Mouse (Mus musculus): ENCODE data around the gene Rfx7.
A peak's percentile ranks its signal among the peaks of the same experiment; 100 is the strongest.

Gene Rfx7

GRCm38 (mm10) chr9:72531996-72532380 is at the start of gene Rfx7:
Gene Rfx7, plus strand, starts transcription at chr9:72532240.
- peak; percentile 83 for DNase-seq (ENCODE audit: low read depth, low spot score)

GRCm38 (mm10) chr9:72488523-72488922 is 43.5 kb upstream of the Rfx7 start:
- DNase-seq (ENCODE audit: low read depth, low spot score) = no peak

- no peak for DNase-seq (ENCODE audit: low read depth, low spot score)
These were observed 42.9 kb upstream of the Rfx7 start for GRCm38 (mm10) chr9:72489131-72489530.

GRCm38 (mm10) chr9:72491559-72492193 is 40.4 kb upstream of the Rfx7 start:
- DNase-seq (ENCODE audit: low read depth, low spot score) = peak; percentile 95

- DNase-seq (ENCODE audit: low read depth, low spot score) = peak; percentile 28
These were observed 39.9 kb upstream of the Rfx7 start, which contains the start of gene Tex9 for GRCm38 (mm10) chr9:72492194-72492565. Gene Tex9, minus strand, starts transcription at chr9:72492212.

GRCm38 (mm10) chr9:72493465-72493864 is 38.6 kb upstream of the Rfx7 start:
- peak; percentile 39 for DNase-seq (ENCODE audit: low read depth, low spot score)

GRCm38 (mm10) chr9:72493984-72494685 is 37.9 kb upstream of the Rfx7 start:
- no peak for DNase-seq (ENCODE audit: low read depth, low spot score)

- DNase-seq (ENCODE audit: low read depth, low spot score) = no peak
These were observed 35.3 kb upstream of the Rfx7 start for GRCm38 (mm10) chr9:72496691-72497090.

- DNase-seq (ENCODE audit: low read depth, low spot score) = no peak
These were observed 34.9 kb upstream of the Rfx7 start for GRCm38 (mm10) chr9:72497171-72497570.

GRCm38 (mm10) chr9:72512229-72512981 is 19.6 kb upstream of the Rfx7 start:
- DNase-seq (ENCODE audit: low read depth, low spot score) = peak; percentile 28

GRCm38 (mm10) chr9:72515366-72515765 is 16.7 kb upstream of the Rfx7 start:
- DNase-seq (ENCODE audit: low read depth, low spot score) = no peak

- no peak for DNase-seq (ENCODE audit: low read depth, low spot score)
These were observed 12.8 kb upstream of the Rfx7 start for GRCm38 (mm10) chr9:72519246-72519645.

GRCm38 (mm10) chr9:72520849-72521248 is 11.2 kb upstream of the Rfx7 start:
- DNase-seq (ENCODE audit: low read depth, low spot score) = no peak

GRCm38 (mm10) chr9:72526091-72526490 is 5.9 kb upstream of the Rfx7 start:
- DNase-seq (ENCODE audit: low read depth, low spot score) = no peak

GRCm38 (mm10) chr9:72530237-72530636 is 1.8 kb upstream of the Rfx7 start:
- DNase-seq (ENCODE audit: low read depth, low spot score) = peak; percentile 96

GRCm38 (mm10) chr9:72530824-72531223 is 1.2 kb upstream of the Rfx7 start:
- DNase-seq (ENCODE audit: low read depth, low spot score) = peak; percentile 29

GRCm38 (mm10) chr9:72531291-72531995 is 597 bp upstream of the Rfx7 start:
- DNase-seq (ENCODE audit: low read depth, low spot score) = peak; percentile 94

- DNase-seq (ENCODE audit: low read depth, low spot score) = peak; percentile 73
These were observed 495 bp downstream of the Rfx7 start for GRCm38 (mm10) chr9:72532381-72533088.

- no peak for DNase-seq (ENCODE audit: low read depth, low spot score)
These were observed 1.0 kb downstream of the Rfx7 start for GRCm38 (mm10) chr9:72533089-72533415.

GRCm38 (mm10) chr9:72534985-72535384 is 2.9 kb downstream of the Rfx7 start:
- DNase-seq (ENCODE audit: low read depth, low spot score) = no peak

GRCm38 (mm10) chr9:72535394-72535793 is 3.4 kb downstream of the Rfx7 start:
- DNase-seq (ENCODE audit: low read depth, low spot score) = no peak
